ENCODE assay signal across 13 mouse cellular contexts in the genomic region with DNA sequence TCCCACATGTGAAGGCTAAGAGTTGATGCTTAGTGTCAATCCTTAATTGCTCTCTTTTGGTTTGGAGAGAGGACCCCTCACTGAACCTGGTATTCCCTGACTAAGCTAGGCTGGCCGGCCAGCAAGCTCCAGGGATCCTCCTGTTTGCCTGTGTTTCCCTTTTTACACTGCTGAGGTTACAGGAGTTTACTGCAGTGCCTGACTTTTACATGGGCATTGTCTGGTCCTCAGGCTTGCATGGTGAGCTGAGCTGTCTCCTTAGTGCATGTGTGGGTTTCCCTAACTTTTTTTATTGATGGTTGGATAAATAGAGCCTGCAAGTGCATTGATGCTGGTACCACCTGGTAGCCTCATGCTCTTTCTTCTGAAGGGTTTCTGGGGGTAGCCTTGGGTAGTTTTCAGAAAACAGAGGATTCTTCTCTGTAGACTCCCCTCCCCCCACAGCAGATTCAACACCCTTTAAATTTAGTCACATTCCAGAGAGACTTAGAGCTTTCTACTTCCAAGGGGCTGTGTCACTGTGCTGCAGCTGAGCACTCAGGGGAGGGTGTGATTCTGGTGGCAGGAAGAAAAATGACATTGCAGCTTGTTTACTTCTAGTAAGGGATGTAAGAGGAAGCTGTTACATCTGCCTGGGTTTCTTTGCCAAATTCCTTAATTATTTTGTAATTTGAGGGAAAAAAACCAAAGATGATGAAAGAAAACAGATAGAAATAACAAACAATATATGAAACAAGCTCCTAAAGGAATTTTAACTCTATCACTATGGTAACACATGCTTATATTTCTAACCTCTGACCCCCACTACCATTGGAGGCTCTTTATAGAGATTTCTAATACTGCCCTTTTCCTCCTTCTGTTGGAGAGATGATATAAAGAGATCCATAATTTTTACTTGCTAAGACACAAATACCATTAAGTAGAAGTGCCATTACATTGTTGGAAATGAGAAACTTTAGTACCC.
A peak's percentile ranks its signal among the peaks of the same experiment; 100 is the strongest.
DNase-seq lines count a peak whose midpoint lies in the region; ATAC-seq and TF ChIP-seq lines count a peak whose summit lies in the region.
"Had no signal": no experiment of that assay in that cellular context is flagged by ENCODE, and none has a peak within 500 bp of the region (broad histone marks: within the 10 kb centered on the region; RNA-seq: fewer than 3 reads in every experiment).

No protein-coding gene starts in this region.

- DNase-seq in hindbrain, embryonic 11.5 days (ENCODE audit: low spot score), result peak; percentile 1
- DNase-seq in hindbrain, embryonic 14.5 days (ENCODE audit: low spot score), result no peak
- peak; percentile 15 for DNase-seq in 3T3-L1 (ENCODE audit: low read depth, low spot score)
- peak; percentile 37 for DNase-seq in brain, embryonic 14.5 days (ENCODE audit: low read depth)
- peak; percentile 86 for DNase-seq in lung, postnatal 0 days (ENCODE audit: low spot score)
- no peak for DNase-seq in cerebellum, postnatal 4 days (ENCODE audit: low spot score in 2 of 2)
- no peak for DNase-seq in gastrocnemius, adult 18-20 months (ENCODE audit: low spot score)
- DNase-seq: adrenal gland, postnatal 10 days; gastrocnemius, postnatal 36 days; right cerebral cortex, postnatal 14 days; thymus, postnatal 36 days had no signal

- no peaks in the 10 kb centered on the region for H3K9me3 ChIP-seq in hindbrain, embryonic 11.5 days (ENCODE audit: control insufficient read depth, low read length)
- no peaks in the 10 kb centered on the region for H3K9me3 ChIP-seq in hindbrain, embryonic 14.5 days (ENCODE audit: control insufficient read depth, low read length)
- H3K9me3 ChIP-seq in lung, postnatal 0 days (ENCODE audit: low read length), result no peaks in the 10 kb centered on the region
- H3K9me3 ChIP-seq: forebrain, embryonic 15.5 days; stomach, embryonic 15.5 days had no signal

- no peaks in the 10 kb centered on the region for H3K4me1 ChIP-seq in hindbrain, embryonic 11.5 days (replicated peaks; ENCODE audit: control insufficient read depth, insufficient read depth, low read length)
- no peaks in the 10 kb centered on the region for H3K4me1 ChIP-seq in hindbrain, embryonic 14.5 days (replicated peaks; ENCODE audit: control insufficient read depth, insufficient read depth, low read length)
- H3K4me1 ChIP-seq in lung, postnatal 0 days (ENCODE audit: insufficient read depth, low read depth, low read length), result no peaks in the 10 kb centered on the region
- H3K4me1 ChIP-seq: forebrain, embryonic 15.5 days; stomach, embryonic 15.5 days had no signal

- ATAC-seq in hindbrain, embryonic 11.5 days (ENCODE audit: low FRiP score), result no peak
- no peak for ATAC-seq in hindbrain, embryonic 14.5 days (ENCODE audit: low FRiP score)
- ATAC-seq in lung, postnatal 0 days, result peak; percentile 80
- ATAC-seq: forebrain, embryonic 15.5 days had no signal

- no peak for TF ChIP-seq POLR2A in brain, embryonic 14.5 days (IDR thresholded peaks at IDR 0.05; ENCODE audit: borderline replicate concordance, extremely low read depth, insufficient read depth, insufficient read length, poor library complexity, severe bottlenecking)

- peak; percentile 72 for TF ChIP-seq EP300 in lung, postnatal 0 days (IDR thresholded peaks at IDR 0.05)

- no peak overlapping the region for H3K9ac ChIP-seq in hindbrain, embryonic 11.5 days (ENCODE audit: low read depth, low read length)
- no peak overlapping the region for H3K9ac ChIP-seq in hindbrain, embryonic 14.5 days
- no peak overlapping the region for H3K9ac ChIP-seq in lung, postnatal 0 days (replicated peaks; ENCODE audit: low read depth)
- H3K9ac ChIP-seq: forebrain, embryonic 15.5 days; stomach, embryonic 15.5 days had no signal

- H3K27ac ChIP-seq in hindbrain, embryonic 11.5 days (ENCODE audit: low read depth, low read length), result no peak overlapping the region
- H3K27ac ChIP-seq in hindbrain, embryonic 14.5 days, result no peak overlapping the region
- no peak overlapping the region for H3K27ac ChIP-seq in lung, postnatal 0 days (ENCODE audit: low read length)
- H3K27ac ChIP-seq: forebrain, embryonic 15.5 days; stomach, embryonic 15.5 days had no signal

- H3K4me3 ChIP-seq in hindbrain, embryonic 11.5 days (ENCODE audit: low read depth, low read length), result no peak overlapping the region
- no peak overlapping the region for H3K4me3 ChIP-seq in hindbrain, embryonic 14.5 days (replicated peaks; ENCODE audit: low read length)
- H3K4me3 ChIP-seq in lung, postnatal 0 days (ENCODE audit: low read depth, low read length), result no peak overlapping the region
- H3K4me3 ChIP-seq: forebrain, embryonic 15.5 days; stomach, embryonic 15.5 days had no signal

- H3K36me3 ChIP-seq in hindbrain, embryonic 11.5 days (ENCODE audit: control insufficient read depth, insufficient read depth, low read length), result no peaks in the 10 kb centered on the region
- H3K36me3 ChIP-seq in hindbrain, embryonic 14.5 days (replicated peaks; ENCODE audit: control insufficient read depth, insufficient read depth), result no peaks in the 10 kb centered on the region
- no peaks in the 10 kb centered on the region for H3K36me3 ChIP-seq in lung, postnatal 0 days (ENCODE audit: insufficient read depth, low read length)
- H3K36me3 ChIP-seq: forebrain, embryonic 15.5 days; stomach, embryonic 15.5 days had no signal

- no peak overlapping the region for H3K4me2 ChIP-seq in hindbrain, embryonic 11.5 days (replicated peaks; ENCODE audit: low read depth, low read length)
- no peak overlapping the region for H3K4me2 ChIP-seq in hindbrain, embryonic 14.5 days (replicated peaks)
- H3K4me2 ChIP-seq in lung, postnatal 0 days (replicated peaks; ENCODE audit: low read depth, low read length), result no peak overlapping the region
- H3K4me2 ChIP-seq: forebrain, embryonic 15.5 days; stomach, embryonic 15.5 days had no signal

- 29% methylated on average over 1 of the region's 1 CpGs for WGBS in hindbrain, embryonic 11.5 days
- WGBS in hindbrain, embryonic 14.5 days, result 50% methylated on average over 1 of the region's 1 CpGs
- 47% methylated on average over 1 of the region's 1 CpGs for whole genome bisulfite sequencing in lung, postnatal 0 days

- no peaks in the 10 kb centered on the region for H3K27me3 ChIP-seq in hindbrain, embryonic 11.5 days (ENCODE audit: control insufficient read depth, insufficient read depth, low read length)
- H3K27me3 ChIP-seq in hindbrain, embryonic 14.5 days (ENCODE audit: control insufficient read depth, insufficient read depth, low read length), result no peaks in the 10 kb centered on the region
- H3K27me3 ChIP-seq in lung, postnatal 0 days (replicated peaks; ENCODE audit: insufficient read depth, low read length), result no peaks in the 10 kb centered on the region
- H3K27me3 ChIP-seq: forebrain, embryonic 15.5 days; stomach, embryonic 15.5 days had no signal

- TF ChIP-seq CTCF in brain, embryonic 14.5 days (IDR thresholded peaks at IDR 0.05; ENCODE audit: borderline replicate concordance, extremely low read depth, insufficient read depth, insufficient read length), result no peak
- TF ChIP-seq CTCF in lung, postnatal 0 days (IDR thresholded peaks at IDR 0.05), result no peak

Comparison
In these comparisons a context has a peak if more than half of its experiments do, and no peak if none do; other contexts are left out.
1. DNase-seq: peak in hindbrain, embryonic 11.5 days (single experiment), 3T3-L1 (single experiment), brain, embryonic 14.5 days (single experiment) and lung, postnatal 0 days (single experiment); none in hindbrain, embryonic 14.5 days (single experiment), cerebellum, postnatal 4 days (0 of 2) and gastrocnemius, adult 18-20 months (single experiment).